Mouse (Mus musculus): ENCODE data around the gene Lhpp. TPM values are rescaled to one million over a fixed set of nuclear protein-coding genes. Genes with fewer than 3 reads are reported as not detected.

The Lhpp gene
- total and polyA plus RNA-seq, 2 experiments from 2014 or later: 22.9 to 40.1 TPM

DNA sequence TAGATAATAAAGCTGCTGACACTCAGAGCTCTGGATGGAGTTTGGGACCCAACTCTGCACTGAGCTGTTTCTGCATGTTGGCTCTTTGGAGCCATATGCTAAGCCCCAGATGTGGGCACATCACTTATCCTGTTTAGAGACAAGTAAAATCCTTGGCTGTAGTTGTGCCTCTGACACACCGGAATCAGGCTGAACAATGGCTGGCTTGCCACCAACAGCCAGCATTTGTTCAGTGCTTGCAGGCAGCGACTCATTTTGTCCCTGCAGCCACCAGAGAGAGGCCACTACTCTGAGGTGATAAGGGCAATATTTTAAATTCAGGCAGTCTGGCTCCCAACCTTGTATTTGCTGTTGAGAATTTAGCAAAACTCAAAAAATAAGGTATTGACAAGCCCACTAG, 58.2 kb downstream of the Lhpp start:
- ATAC-seq (ENCODE audit: insufficient read depth, low read depth): no peak
- no peaks in the 10 kb centered on the region for H3K9me3 ChIP-seq (replicated peaks; ENCODE audit: control insufficient read depth, low read length)
- H3K4me3 ChIP-seq (ENCODE audit: low read depth, low read length): no peak overlapping the region
- WGBS: 22% methylated on average over 2 of the region's 2 CpGs
- H3K9ac ChIP-seq (replicated peaks; ENCODE audit: low read depth, low read length): no peak overlapping the region
- H3K36me3 ChIP-seq (replicated peaks; ENCODE audit: control insufficient read depth, insufficient read depth, low read length): no peaks in the 10 kb centered on the region
- peak overlapping the region; percentile 80 for H3K27ac ChIP-seq (ENCODE audit: low read depth)
- H3K4me2 ChIP-seq (ENCODE audit: low read depth, low read length): no peak overlapping the region
- no peaks in the 10 kb centered on the region for H3K27me3 ChIP-seq (ENCODE audit: control insufficient read depth, insufficient read depth, low read length)
- H3K4me1 ChIP-seq (ENCODE audit: control insufficient read depth, insufficient read depth): peaks cover 13% of the 10 kb centered on the region; the same call in 1 of the 2 replicates
- no peak for DNase-seq (ENCODE audit: low spot score)
- TF ChIP-seq EP300 (IDR thresholded peaks at IDR 0.05; ENCODE audit: low read depth) (no peak), CTCF (IDR thresholded peaks at IDR 0.05; ENCODE audit: low read depth) (no peak)

DNA sequence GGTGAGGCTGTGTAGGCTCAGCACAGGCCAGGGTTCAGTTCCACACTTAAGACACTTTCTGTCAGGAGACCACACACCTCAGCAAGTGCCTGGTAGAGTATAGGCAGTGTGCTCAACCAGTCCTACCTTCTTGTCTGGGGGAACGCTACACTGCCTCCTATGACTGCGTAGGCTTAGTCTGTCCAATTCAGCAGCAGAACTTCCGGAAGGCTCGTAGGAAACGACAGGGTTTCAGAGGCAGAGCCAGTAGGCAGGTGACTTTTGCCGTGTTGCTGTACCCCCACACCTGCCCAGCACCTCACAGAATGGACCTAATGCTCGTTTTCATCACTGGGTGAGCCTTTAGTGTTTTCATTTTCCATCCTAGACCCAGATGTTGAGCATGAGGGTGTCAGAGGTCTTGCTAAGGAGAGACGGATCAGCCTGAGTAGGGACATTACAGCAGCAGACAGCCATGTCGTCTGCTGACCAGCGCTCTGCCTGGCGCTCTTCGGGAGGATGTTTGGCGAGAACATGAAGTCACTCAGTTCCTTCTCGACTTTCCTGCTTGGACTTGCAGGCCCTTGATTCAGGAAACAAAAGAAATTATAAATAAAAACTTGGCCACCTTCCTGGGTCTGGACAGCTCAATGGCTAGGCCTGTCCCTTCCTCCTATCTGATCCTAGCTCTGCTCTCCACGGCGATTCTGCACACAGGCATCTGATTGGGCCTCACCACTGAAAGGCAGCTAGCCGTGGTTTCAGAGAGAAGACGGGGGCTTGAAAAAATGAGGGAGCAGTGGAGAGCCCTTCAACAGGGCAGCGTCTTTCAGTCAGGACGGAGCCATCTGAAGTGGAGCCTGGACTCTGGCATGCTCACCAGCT, 59.8 kb downstream of the Lhpp start:
- Histone ChIP-seq H3K4me1 (ENCODE audit: control insufficient read depth, insufficient read depth) (peaks cover 20% of the 10 kb centered on the region), H3K9ac (replicated peaks; ENCODE audit: low read depth, low read length) (no peak overlapping the region), H3K4me3 (ENCODE audit: low read depth, low read length) (no peak overlapping the region), H3K36me3 (replicated peaks; ENCODE audit: control insufficient read depth, insufficient read depth, low read length) (no peaks in the 10 kb centered on the region), H3K27me3 (ENCODE audit: control insufficient read depth, insufficient read depth, low read length) (no peaks in the 10 kb centered on the region), H3K4me2 (ENCODE audit: low read depth, low read length) (no peak overlapping the region), H3K9me3 (replicated peaks; ENCODE audit: control insufficient read depth, low read length) (no peaks in the 10 kb centered on the region), H3K27ac (ENCODE audit: low read depth) (peak overlapping the region; percentile 80)
- peak; percentile 10; the same call in 1 of the 2 replicates for ATAC-seq (ENCODE audit: insufficient read depth, low read depth)
- TF ChIP-seq CTCF (IDR thresholded peaks at IDR 0.05; ENCODE audit: low read depth) (no peak), EP300 (IDR thresholded peaks at IDR 0.05; ENCODE audit: low read depth) (no peak)
- 62% methylated on average over 20 of the region's 20 CpGs for WGBS
- no peak for DNase-seq (ENCODE audit: low spot score)

DNA sequence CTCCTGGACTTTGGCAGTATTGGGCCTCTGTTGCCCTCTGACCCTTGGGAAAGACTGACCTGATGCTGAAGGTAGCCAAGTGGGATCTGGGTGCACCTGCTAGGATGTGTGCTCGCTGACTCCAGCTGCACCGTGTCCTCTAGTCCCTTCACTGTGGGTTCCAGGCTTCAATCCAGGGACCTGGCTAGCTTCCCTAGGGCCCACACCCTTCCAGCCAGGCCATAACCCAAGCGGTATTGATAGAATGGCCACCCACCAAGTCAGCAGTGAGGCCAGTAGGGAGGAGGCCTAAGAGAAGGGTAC, 60.4 kb downstream of the Lhpp start:
- no peak overlapping the region for H3K9ac ChIP-seq (replicated peaks; ENCODE audit: low read depth, low read length)

DNA sequence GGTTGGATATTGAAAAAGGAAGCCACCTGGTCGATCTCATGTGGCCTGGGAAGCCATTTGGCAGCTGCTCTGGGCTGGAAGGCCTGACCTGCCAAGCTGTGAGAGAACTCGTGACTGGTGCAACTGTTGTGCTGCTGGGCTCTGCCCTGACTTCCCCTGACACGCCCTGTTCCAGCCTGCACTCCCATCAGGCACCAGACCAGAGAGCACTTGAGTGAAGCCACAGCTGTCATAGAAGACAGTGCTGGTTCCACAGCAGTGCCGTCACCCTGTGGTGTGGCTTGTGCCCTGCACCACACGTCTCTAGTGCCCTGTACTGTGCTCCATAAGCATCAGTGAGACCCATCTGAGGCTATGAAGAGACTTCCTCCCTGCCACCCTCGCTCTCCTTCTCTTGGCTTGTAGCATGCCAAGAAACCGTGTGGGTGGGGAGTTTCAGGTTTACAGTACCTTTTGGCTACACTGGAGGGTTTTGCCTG, 62.1 kb downstream of the Lhpp start:
- no peak overlapping the region for H3K9ac ChIP-seq (replicated peaks; ENCODE audit: low read depth, low read length)
- H3K27ac ChIP-seq (ENCODE audit: low read depth): peak overlapping the region; percentile 53
- H3K36me3 ChIP-seq (replicated peaks; ENCODE audit: control insufficient read depth, insufficient read depth, low read length): no peaks in the 10 kb centered on the region
- H3K9me3 ChIP-seq (replicated peaks; ENCODE audit: control insufficient read depth, low read length): no peaks in the 10 kb centered on the region
- no peak overlapping the region for H3K4me2 ChIP-seq (ENCODE audit: low read depth, low read length)
- 57% methylated on average over 7 of the region's 7 CpGs for WGBS
- peaks cover 20% of the 10 kb centered on the region for H3K4me1 ChIP-seq (ENCODE audit: control insufficient read depth, insufficient read depth)
- no peaks in the 10 kb centered on the region for H3K27me3 ChIP-seq (ENCODE audit: control insufficient read depth, insufficient read depth, low read length)
- no peak overlapping the region for H3K4me3 ChIP-seq (ENCODE audit: low read depth, low read length)
- no peak for DNase-seq (ENCODE audit: low spot score)
- ATAC-seq (ENCODE audit: insufficient read depth, low read depth): no peak
- no peak for TF ChIP-seq CTCF (IDR thresholded peaks at IDR 0.05; ENCODE audit: low read depth)
- no peak for TF ChIP-seq EP300 (IDR thresholded peaks at IDR 0.05; ENCODE audit: low read depth)

More for the DNA sequence above, 60.4 kb downstream of the Lhpp start:
- TF ChIP-seq CTCF (IDR thresholded peaks at IDR 0.05; ENCODE audit: low read depth) (no peak), EP300 (IDR thresholded peaks at IDR 0.05; ENCODE audit: low read depth) (no peak)
- no peak overlapping the region for H3K4me3 ChIP-seq (ENCODE audit: low read depth, low read length)
- 62% methylated on average over 3 of the region's 3 CpGs for WGBS
- H3K27me3 ChIP-seq (ENCODE audit: control insufficient read depth, insufficient read depth, low read length): no peaks in the 10 kb centered on the region
- H3K4me2 ChIP-seq (ENCODE audit: low read depth, low read length): no peak overlapping the region
- H3K9me3 ChIP-seq (replicated peaks; ENCODE audit: control insufficient read depth, low read length): no peaks in the 10 kb centered on the region
- ATAC-seq (ENCODE audit: insufficient read depth, low read depth) (no peak), DNase-seq (ENCODE audit: low spot score) (no peak)
- peak overlapping the region; percentile 80 for H3K27ac ChIP-seq (ENCODE audit: low read depth)
- no peaks in the 10 kb centered on the region for H3K36me3 ChIP-seq (replicated peaks; ENCODE audit: control insufficient read depth, insufficient read depth, low read length)
- H3K4me1 ChIP-seq (ENCODE audit: control insufficient read depth, insufficient read depth): peaks cover 20% of the 10 kb centered on the region

DNA sequence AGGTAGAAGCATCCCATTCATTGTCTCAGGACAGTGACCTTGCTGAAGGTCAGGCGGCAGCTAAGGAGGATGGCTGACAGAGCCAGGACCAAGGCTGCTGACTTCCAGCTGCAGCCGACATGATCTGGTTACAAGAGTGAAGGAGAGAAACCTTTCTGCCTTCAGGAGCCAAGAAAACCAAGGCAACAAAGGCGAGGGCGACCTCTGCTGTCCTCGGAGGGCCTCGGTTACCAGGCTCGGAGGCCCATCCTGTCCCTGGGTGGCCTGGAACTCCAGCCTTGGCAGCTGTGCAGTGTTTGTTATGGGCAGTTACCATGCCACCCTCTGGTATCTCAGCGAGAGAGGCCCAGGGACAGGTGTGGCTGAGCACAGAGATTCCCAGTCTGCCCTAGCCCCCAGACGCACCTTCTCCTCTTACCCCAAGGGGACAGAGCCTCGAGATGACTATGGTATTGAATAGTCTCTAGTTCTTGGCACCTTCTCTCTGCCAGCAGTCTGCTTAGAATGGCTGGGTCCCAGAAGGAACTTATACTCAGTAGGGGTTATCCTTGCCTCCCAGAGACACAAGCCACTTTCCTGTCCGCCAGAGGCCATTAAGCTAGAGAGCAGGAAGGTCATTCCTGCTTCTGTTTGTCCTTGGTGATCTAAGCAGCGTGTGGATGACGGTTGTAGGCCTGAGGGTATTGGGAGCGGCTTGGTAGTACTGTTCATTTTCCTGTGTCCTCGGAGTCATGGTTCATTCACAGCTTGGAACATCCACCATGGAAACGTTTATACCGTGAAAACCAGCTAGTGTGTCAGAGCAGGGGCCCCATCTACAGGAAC, 63.7 kb downstream of the Lhpp start:
- peak; percentile 68 for TF ChIP-seq CTCF (IDR thresholded peaks at IDR 0.05; ENCODE audit: low read depth)
- TF ChIP-seq EP300 (IDR thresholded peaks at IDR 0.05; ENCODE audit: low read depth): peak; percentile 57; the same call in 1 of the 2 replicates
- H3K36me3 ChIP-seq (replicated peaks; ENCODE audit: control insufficient read depth, insufficient read depth, low read length): no peaks in the 10 kb centered on the region
- ATAC-seq (ENCODE audit: insufficient read depth, low read depth) (peak; percentile 94), DNase-seq (ENCODE audit: low spot score) (peak; percentile 90)
- H3K27me3 ChIP-seq (ENCODE audit: control insufficient read depth, insufficient read depth, low read length): no peaks in the 10 kb centered on the region
- peak overlapping the region; percentile 87 for H3K27ac ChIP-seq (ENCODE audit: low read depth)
- H3K9ac ChIP-seq (replicated peaks; ENCODE audit: low read depth, low read length): no peak overlapping the region
- H3K4me3 ChIP-seq (ENCODE audit: low read depth, low read length): no peak overlapping the region
- H3K4me2 ChIP-seq (ENCODE audit: low read depth, low read length): no peak overlapping the region
- whole genome bisulfite sequencing: 34% methylated on average over 17 of the region's 17 CpGs
- peaks cover 20% of the 10 kb centered on the region for H3K4me1 ChIP-seq (ENCODE audit: control insufficient read depth, insufficient read depth)
- H3K9me3 ChIP-seq (replicated peaks; ENCODE audit: control insufficient read depth, low read length): no peaks in the 10 kb centered on the region
